Mouse (Mus musculus): ENCODE data around the gene 3830417A13Rik.

Gene 3830417A13Rik

GRCm38 (mm10) chrX:64173248-64173647 lies at the start of gene 3830417A13Rik:
Gene 3830417A13Rik, plus strand, starts transcription at chrX:64173548.
- DNase-seq = no peak

GRCm38 (mm10) chrX:64152098-64152497 lies 21.2 kb upstream of the 3830417A13Rik start, which contains the start of gene Gm6760:
Gene Gm6760, minus strand, starts transcription at chrX:64152198.
- no peak for DNase-seq

- DNase-seq = no peak
These were observed 7.9 kb downstream of the 3830417A13Rik start for GRCm38 (mm10) chrX:64181246-64181645.

Measured in cerebellum, postnatal 25 days (tissue).